Mouse (Mus musculus): ENCODE results near the gene Mrpl44. TPM values are rescaled to one million over a fixed set of nuclear protein-coding genes. Genes with fewer than 3 reads are reported as not detected.

The Mrpl44 gene
- polyA plus RNA-seq, 1 experiment from 2014 or later: 47.6 TPM

DNA sequence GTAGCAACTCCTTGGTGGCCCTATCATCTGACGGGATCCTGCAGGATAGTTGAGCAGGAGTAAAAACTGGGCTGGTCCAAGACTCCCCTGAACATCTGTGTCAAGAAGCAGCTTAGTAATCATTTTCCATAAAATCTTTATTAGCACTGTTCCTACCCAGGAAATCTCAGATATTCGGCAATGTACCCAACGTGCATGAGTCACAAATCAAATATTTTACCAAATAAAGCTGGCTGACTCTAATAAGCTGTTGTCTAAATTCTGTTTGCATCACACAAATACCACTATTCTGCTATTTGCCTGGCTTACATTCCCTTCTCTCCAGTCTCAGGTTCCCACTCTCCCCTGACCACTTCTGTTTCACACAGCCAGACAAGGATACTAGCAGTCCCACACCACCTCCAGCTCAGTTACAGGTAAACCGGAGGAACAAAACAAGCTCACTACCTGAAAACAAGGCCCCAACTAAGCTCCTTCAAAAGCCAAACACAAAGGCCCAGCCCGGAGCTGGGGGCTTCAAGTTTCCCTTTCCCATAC, 16.3 kb upstream of the Mrpl44 start:
- Histone ChIP-seq H3K9ac (ENCODE audit: low read length) (no peak overlapping the region), H3K4me2 (ENCODE audit: low read depth, low read length) (peak overlapping the region; percentile 23; the same call in 1 of the 2 replicates), H3K4me1 (ENCODE audit: control insufficient read depth, insufficient read depth, low read length) (peaks cover 22% of the 10 kb centered on the region), H3K27ac (ENCODE audit: low read length) (no peak overlapping the region), H3K4me3 (replicated peaks; ENCODE audit: low read length) (no peak overlapping the region), H3K36me3 (ENCODE audit: control insufficient read depth, insufficient read depth, low read length) (no peaks in the 10 kb centered on the region), H3K27me3 (ENCODE audit: control insufficient read depth, insufficient read depth, low read length) (no peaks in the 10 kb centered on the region), H3K9me3 (replicated peaks; ENCODE audit: control insufficient read depth, low read length) (no peaks in the 10 kb centered on the region)
- ATAC-seq (ENCODE audit: insufficient read depth, low FRiP score): no peak
- 64% methylated on average over 5 of the region's 5 CpGs for WGBS

DNA sequence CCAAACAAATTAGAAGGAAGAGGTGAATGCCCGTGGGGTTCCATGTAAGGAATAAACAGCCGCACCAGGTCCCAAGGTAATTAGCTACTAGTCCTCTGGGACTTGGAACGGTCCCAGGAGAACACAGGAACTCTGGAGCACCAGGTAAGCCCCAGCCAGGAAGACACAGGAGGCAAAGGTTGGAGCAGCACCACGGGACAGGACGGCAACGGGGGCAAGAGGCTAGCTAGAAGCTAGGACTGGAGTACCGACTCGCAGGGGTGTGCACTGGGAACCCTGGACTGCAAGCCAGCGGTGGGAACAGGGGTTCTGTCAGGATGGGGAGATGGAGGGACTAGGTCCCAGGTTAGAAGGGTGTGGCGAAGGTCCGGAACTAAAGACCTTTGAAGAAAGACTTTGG, 15.2 kb upstream of the Mrpl44 start:
- peak overlapping the region; percentile 65 for H3K4me3 ChIP-seq (replicated peaks; ENCODE audit: low read length)
- WGBS: 6% methylated on average over 11 of the region's 11 CpGs
- H3K4me1 ChIP-seq (ENCODE audit: control insufficient read depth, insufficient read depth, low read length): peaks cover 22% of the 10 kb centered on the region
- H3K27me3 ChIP-seq (ENCODE audit: control insufficient read depth, insufficient read depth, low read length): no peaks in the 10 kb centered on the region
- 0 out of 2 replicates have a peak overlapping the region, but pooled peaks have one; percentile 6 for H3K27ac ChIP-seq (ENCODE audit: low read length)
- H3K4me2 ChIP-seq (ENCODE audit: low read depth, low read length): peak overlapping the region; percentile 90
- no peaks in the 10 kb centered on the region for H3K9me3 ChIP-seq (replicated peaks; ENCODE audit: control insufficient read depth, low read length)
- ATAC-seq (ENCODE audit: insufficient read depth, low FRiP score): 0 out of 2 replicates have a peak, but pooled peaks have one; percentile 1
- H3K36me3 ChIP-seq (ENCODE audit: control insufficient read depth, insufficient read depth, low read length): no peaks in the 10 kb centered on the region
- peak overlapping the region; percentile 79 for H3K9ac ChIP-seq (ENCODE audit: low read length)

DNA sequence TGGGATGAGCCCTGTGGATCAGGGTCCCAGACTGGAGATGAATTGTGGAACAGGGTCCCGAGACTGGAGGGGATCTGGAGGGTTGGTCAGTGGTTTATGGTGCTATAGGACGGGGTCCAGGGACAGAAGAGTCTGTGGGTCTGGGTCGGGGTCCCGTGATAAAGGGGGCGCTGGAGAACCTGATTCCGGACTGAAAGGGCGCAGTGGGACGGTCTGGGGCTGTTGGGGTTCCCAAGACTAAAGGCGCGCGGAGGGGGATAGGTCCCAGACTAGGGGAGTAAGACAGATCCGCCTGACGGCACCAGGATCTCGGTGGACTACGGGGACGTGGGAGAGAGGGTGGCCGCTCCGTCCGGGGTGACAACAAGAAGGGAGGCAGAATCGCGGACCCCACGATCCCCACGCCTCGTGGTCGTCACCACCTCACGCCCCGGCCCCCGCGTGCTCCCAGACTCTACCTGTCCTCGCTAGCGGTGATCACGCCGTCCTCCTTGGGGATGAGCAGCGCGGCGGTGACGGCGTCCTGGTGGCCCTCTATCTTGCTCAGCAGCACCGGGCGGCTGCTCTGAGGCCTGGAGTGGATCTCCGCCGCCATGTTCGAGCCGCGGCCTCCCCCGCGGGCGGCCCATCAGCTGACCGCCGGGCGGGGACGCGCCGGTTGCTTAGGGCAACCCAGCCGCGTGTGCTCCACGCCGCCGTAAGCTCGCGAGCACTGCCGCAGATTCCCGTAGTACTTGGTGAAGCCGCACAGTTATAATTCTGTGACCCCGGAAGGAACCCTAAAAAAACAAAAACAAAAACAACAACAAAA, 14.5 kb upstream of the Mrpl44 start:
- Histone ChIP-seq H3K27ac (ENCODE audit: low read length) (0 out of 2 replicates have a peak overlapping the region, but pooled peaks have one; percentile 6), H3K27me3 (ENCODE audit: control insufficient read depth, insufficient read depth, low read length) (no peaks in the 10 kb centered on the region), H3K36me3 (ENCODE audit: control insufficient read depth, insufficient read depth, low read length) (no peaks in the 10 kb centered on the region), H3K9ac (ENCODE audit: low read length) (peak overlapping the region; percentile 79), H3K9me3 (replicated peaks; ENCODE audit: control insufficient read depth, low read length) (no peaks in the 10 kb centered on the region), H3K4me1 (ENCODE audit: control insufficient read depth, insufficient read depth, low read length) (peaks cover 22% of the 10 kb centered on the region), H3K4me3 (replicated peaks; ENCODE audit: low read length) (peak overlapping the region; percentile 65), H3K4me2 (ENCODE audit: low read depth, low read length) (peak overlapping the region; percentile 90)
- peak; percentile 93 for ATAC-seq (ENCODE audit: insufficient read depth, low FRiP score)
- under 1% methylated on average over 65 of the region's 65 CpGs for WGBS

DNA sequence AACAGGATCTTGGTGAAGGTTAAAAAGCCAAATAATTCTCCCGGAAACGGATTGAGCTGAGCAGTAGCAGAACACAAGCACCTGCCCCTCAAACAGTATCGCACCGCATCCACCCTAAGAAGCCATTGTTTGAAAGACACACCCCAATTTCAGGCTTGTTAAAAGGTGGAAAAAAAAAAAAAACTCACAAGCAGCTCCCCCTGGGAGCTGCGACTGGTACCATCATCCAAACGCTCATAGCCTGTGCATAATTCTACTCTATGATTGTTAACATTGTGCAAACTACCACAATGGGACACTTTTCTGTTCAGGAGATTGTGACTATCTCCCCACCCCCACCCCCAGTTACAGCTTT, 13.9 kb upstream of the Mrpl44 start:
- peak overlapping the region; percentile 48; the same call in 1 of the 2 replicates for H3K9ac ChIP-seq (ENCODE audit: low read length)
- H3K4me1 ChIP-seq (ENCODE audit: control insufficient read depth, insufficient read depth, low read length): peaks cover 21% of the 10 kb centered on the region
- ATAC-seq (ENCODE audit: insufficient read depth, low FRiP score): peak; percentile 12; the same call in 1 of the 2 replicates

DNA sequence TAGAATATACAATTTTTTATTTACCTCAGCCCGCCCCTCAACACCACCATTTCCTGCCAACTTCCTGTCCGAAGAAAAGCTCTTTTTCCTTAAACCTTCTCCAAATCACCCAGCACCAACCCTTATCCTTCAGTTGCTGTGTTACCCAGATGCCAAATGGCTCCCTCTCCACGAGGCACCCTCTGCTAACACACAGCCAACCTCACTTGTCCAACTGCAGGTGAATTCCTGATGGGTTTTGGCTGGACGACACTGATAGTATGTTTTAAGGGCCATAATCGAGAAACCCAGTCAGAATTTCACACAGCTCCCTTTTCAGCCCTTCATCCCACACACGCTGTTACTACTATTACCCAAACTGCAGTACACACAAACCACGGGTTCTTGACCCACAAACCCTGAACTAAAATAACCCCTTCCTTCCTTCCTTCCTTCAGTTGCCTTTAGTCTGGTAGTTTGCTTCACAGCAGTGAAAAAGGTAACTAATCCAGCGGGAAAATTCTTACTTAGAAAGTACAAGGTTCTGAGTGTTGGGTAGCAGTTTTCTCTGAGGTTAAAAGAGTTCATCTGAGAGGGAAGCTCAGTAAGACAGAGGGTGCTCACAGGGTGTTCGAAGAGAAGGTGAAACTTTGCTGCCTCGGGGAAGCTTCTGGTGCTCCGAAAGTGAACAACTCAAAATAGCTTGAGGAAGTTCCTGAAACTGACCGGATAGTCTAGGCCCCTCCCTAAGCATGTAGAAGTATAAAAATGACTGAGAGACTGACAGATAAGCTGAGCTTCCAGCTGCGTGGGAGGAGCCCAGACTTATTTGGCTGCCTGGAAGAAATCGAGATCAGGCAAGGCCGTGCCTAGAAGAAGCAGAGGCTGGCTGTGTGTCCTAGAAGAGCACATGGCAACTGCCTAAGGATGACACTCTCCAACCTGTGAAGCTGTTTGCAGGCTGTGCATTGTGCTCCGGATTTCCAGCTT, 13.3 kb upstream of the Mrpl44 start:
- Histone ChIP-seq H3K9ac (ENCODE audit: low read length) (no peak overlapping the region), H3K4me3 (replicated peaks; ENCODE audit: low read length) (peak overlapping the region; percentile 65; the same call in 1 of the 2 replicates), H3K36me3 (ENCODE audit: control insufficient read depth, insufficient read depth, low read length) (no peaks in the 10 kb centered on the region), H3K4me2 (ENCODE audit: low read depth, low read length) (peak overlapping the region; percentile 90), H3K9me3 (replicated peaks; ENCODE audit: control insufficient read depth, low read length) (no peaks in the 10 kb centered on the region), H3K27me3 (ENCODE audit: control insufficient read depth, insufficient read depth, low read length) (no peaks in the 10 kb centered on the region), H3K4me1 (ENCODE audit: control insufficient read depth, insufficient read depth, low read length) (peaks cover 18% of the 10 kb centered on the region; the same call in 1 of the 2 replicates), H3K27ac (ENCODE audit: low read length) (no peak overlapping the region)
- WGBS: 49% methylated on average over 16 of the region's 16 CpGs
- ATAC-seq (ENCODE audit: insufficient read depth, low FRiP score): no peak

More for the DNA sequence above, 13.9 kb upstream of the Mrpl44 start:
- Histone ChIP-seq H3K27ac (ENCODE audit: low read length) (no peak overlapping the region), H3K36me3 (ENCODE audit: control insufficient read depth, insufficient read depth, low read length) (no peaks in the 10 kb centered on the region), H3K9me3 (replicated peaks; ENCODE audit: control insufficient read depth, low read length) (no peaks in the 10 kb centered on the region), H3K4me2 (ENCODE audit: low read depth, low read length) (peak overlapping the region; percentile 90), H3K27me3 (ENCODE audit: control insufficient read depth, insufficient read depth, low read length) (no peaks in the 10 kb centered on the region), H3K4me3 (replicated peaks; ENCODE audit: low read length) (peak overlapping the region; percentile 65)
- under 1% methylated on average over 6 of the region's 6 CpGs for WGBS

DNA sequence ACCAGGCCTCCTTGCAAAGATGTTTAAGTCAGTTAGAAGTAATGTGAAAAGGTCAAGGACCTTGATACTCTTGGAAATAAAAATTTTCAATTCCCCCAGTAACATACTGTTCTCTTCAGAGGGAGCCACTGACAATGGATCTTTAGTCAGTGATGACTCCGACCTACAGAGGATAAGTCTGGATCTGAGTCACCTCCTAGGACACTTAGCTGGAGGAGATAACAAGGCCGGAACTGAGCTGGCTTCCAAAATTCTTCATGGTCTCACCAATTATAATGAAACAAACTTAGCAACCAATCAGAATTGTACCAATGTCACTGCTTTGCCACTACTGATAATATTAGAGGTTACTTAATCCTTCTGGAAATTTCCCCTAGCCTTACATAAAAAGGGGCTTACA, 11.8 kb upstream of the Mrpl44 start:
- Histone ChIP-seq H3K9me3 (replicated peaks; ENCODE audit: control insufficient read depth, low read length) (no peaks in the 10 kb centered on the region), H3K9ac (ENCODE audit: low read length) (no peak overlapping the region), H3K27ac (ENCODE audit: low read length) (no peak overlapping the region), H3K4me3 (replicated peaks; ENCODE audit: low read length) (no peak overlapping the region), H3K4me2 (ENCODE audit: low read depth, low read length) (no peak overlapping the region), H3K4me1 (ENCODE audit: control insufficient read depth, insufficient read depth, low read length) (peaks cover 18% of the 10 kb centered on the region; the same call in 1 of the 2 replicates), H3K27me3 (ENCODE audit: control insufficient read depth, insufficient read depth, low read length) (no peaks in the 10 kb centered on the region), H3K36me3 (ENCODE audit: control insufficient read depth, insufficient read depth, low read length) (no peaks in the 10 kb centered on the region)
- ATAC-seq (ENCODE audit: insufficient read depth, low FRiP score): no peak
- WGBS: 89% methylated on average over 2 of the region's 2 CpGs

DNA sequence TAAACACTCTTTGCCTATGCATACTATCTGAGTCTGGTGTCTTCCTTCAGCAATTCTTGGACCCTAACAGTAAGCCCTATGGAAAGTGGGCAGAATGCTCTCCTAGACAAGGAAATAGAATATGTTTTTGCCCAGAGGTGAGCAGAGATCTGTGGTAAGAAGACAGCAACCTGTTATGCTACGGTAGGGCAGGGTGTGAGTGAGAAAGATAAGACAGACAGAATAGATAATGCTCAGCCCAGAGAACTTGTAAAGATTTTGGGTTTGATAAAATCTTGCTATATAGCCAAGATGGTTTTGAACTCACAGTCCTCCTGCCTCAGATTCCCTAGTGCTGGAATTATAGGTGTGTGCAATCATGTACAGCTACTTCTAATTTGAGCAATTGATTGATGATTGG, 11.3 kb upstream of the Mrpl44 start:
- no peak overlapping the region for H3K27ac ChIP-seq (ENCODE audit: low read length)
- H3K36me3 ChIP-seq (ENCODE audit: control insufficient read depth, insufficient read depth, low read length): no peaks in the 10 kb centered on the region
- no peak for ATAC-seq (ENCODE audit: insufficient read depth, low FRiP score)
- whole genome bisulfite sequencing: 73% methylated on average over 1 of the region's 1 CpGs
- H3K4me1 ChIP-seq (ENCODE audit: control insufficient read depth, insufficient read depth, low read length): peaks cover 18% of the 10 kb centered on the region; the same call in 1 of the 2 replicates
- H3K27me3 ChIP-seq (ENCODE audit: control insufficient read depth, insufficient read depth, low read length): no peaks in the 10 kb centered on the region
- no peak overlapping the region for H3K4me2 ChIP-seq (ENCODE audit: low read depth, low read length)
- no peaks in the 10 kb centered on the region for H3K9me3 ChIP-seq (replicated peaks; ENCODE audit: control insufficient read depth, low read length)
- H3K9ac ChIP-seq (ENCODE audit: low read length): no peak overlapping the region
- no peak overlapping the region for H3K4me3 ChIP-seq (replicated peaks; ENCODE audit: low read length)

DNA sequence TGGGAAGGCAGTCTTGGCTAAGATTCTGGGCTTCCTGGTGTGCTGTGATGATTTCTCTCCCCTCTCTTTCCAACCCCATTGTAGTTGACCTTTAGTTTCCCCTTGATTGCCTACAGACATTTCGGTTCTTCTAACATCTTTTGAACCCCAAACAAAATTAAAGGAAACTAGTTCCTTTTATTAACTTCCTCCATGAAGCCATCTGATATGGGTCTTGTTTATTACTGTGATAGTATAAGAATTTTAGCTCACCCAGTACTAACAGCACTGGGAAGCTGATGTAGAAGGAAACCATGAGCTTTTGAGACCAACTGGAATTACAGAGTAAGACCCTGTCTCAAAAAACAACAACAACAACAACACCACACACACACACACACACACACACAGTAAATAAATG, 7.6 kb upstream of the Mrpl44 start:
- Histone ChIP-seq H3K27ac (ENCODE audit: low read length) (no peak overlapping the region), H3K9ac (ENCODE audit: low read length) (no peak overlapping the region), H3K4me1 (ENCODE audit: control insufficient read depth, insufficient read depth, low read length) (no peaks in the 10 kb centered on the region), H3K27me3 (ENCODE audit: control insufficient read depth, insufficient read depth, low read length) (no peaks in the 10 kb centered on the region), H3K4me3 (replicated peaks; ENCODE audit: low read length) (no peak overlapping the region), H3K4me2 (ENCODE audit: low read depth, low read length) (no peak overlapping the region), H3K9me3 (replicated peaks; ENCODE audit: control insufficient read depth, low read length) (no peaks in the 10 kb centered on the region), H3K36me3 (ENCODE audit: control insufficient read depth, insufficient read depth, low read length) (no peaks in the 10 kb centered on the region)
- no peak for ATAC-seq (ENCODE audit: insufficient read depth, low FRiP score)
- WGBS: 61% methylated on average over 1 of the region's 1 CpGs
